Comparison of ENCODE assay signal across 8 mouse cellular contexts in the genomic region with DNA sequence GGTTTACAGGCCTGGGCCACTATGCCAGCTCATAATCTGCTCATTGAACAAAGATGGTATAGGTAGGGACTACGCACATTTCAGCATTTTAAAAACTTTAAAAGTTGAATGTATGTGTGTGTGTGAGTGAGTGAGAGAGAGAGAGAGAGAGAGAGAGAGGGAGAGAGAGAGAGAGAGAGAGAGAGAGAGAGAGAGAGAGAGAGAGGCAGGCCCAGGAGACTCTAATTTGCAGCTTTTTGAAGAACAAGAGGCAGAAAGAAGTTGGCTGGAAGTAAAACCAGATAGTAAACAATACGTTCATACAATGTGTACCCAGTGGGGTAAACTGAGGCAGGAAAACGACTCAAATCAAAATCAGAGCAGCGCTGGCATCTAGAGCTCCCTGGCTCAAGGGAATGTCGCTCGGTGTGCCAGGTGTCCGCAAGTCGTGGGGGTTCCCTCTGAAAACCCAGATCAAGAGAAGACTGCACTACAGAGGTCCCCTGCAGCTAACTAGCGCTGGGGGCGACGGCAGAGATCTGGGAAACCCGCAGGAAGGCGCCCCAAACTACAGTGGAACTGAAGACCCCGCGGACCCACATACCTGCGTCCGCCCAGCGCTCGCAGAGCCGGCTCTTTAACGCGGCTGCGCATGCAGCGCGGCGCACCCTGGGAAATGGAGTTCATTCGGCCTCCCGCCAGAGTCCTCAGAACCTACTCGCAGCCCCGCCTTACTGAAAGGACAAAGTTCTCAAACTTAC. TPM values are rescaled to one million over a fixed set of nuclear protein-coding genes. Genes with fewer than 3 reads are reported as not detected.
DNase-seq lines count a peak whose midpoint lies in the region; ATAC-seq and TF ChIP-seq lines count a peak whose summit lies in the region.

A gene (minus strand): TSS at position 650 of the 740 bp plus-strand sequence.

- H3K9me3 ChIP-seq in ES-E14 (ENCODE audit: control insufficient read depth, insufficient read depth, low read depth, low read length), result no peaks in the 10 kb centered on the region
- H3K9me3 ChIP-seq in forebrain, embryonic 14.5 days (replicated peaks; ENCODE audit: control insufficient read depth, low read length), result no peaks in the 10 kb centered on the region
- H3K9me3 ChIP-seq in neural tube, embryonic 15.5 days (replicated peaks), result no peaks in the 10 kb centered on the region

- 3% methylated on average over 30 of the region's 30 CpGs for WGBS in forebrain, embryonic 14.5 days
- 3% methylated on average over 30 of the region's 30 CpGs for WGBS in neural tube, embryonic 15.5 days

- DNase-seq in ES-E14 (ENCODE audit: low read depth, low spot score), result no peak
- DNase-seq in cerebellum, adult 11 months, result peak; percentile 78
- peak; percentile 88 for DNase-seq in forebrain, embryonic 14.5 days (ENCODE audit: low spot score)
- peak; percentile 85 to 89 for DNase-seq in heart, postnatal 14 days
- DNase-seq in layer of hippocampus, adult 11-12 months (ENCODE audit: low spot score), result peak; percentile 85
- peak; percentile 84 to 85 for DNase-seq in lung, adult 18-20 months
- peak; percentile 85 for DNase-seq in testis, postnatal 10 days (ENCODE audit: low spot score)

- peak; percentile 98 for ATAC-seq in forebrain, embryonic 14.5 days
- peak; percentile 96 for ATAC-seq in neural tube, embryonic 15.5 days (ENCODE audit: low FRiP score)

- H3K4me2 ChIP-seq in forebrain, embryonic 14.5 days (ENCODE audit: low read length), result peak within 1 kb of the TSS; percentile 68
- H3K4me2 ChIP-seq in neural tube, embryonic 15.5 days, result peak within 1 kb of the TSS; percentile 65

- peak within 1 kb of the TSS; percentile 84 for H3K9ac ChIP-seq in ES-E14 (ENCODE audit: insufficient read depth, low read depth, low read length, poor library complexity, severe bottlenecking)
- H3K9ac ChIP-seq in forebrain, embryonic 14.5 days (ENCODE audit: low read length), result peak within 1 kb of the TSS; percentile 73
- H3K9ac ChIP-seq in neural tube, embryonic 15.5 days (replicated peaks), result peak within 1 kb of the TSS; percentile 65

- H3K4me3 ChIP-seq in ES-E14 (ENCODE audit: insufficient read depth in 1 of 2, low read depth in 1 of 2, low read length in 2 of 2, poor library complexity in 1 of 2, severe bottlenecking in 1 of 2), result peak within 1 kb of the TSS; percentile 74 to 94
- peak within 1 kb of the TSS; percentile 70 for H3K4me3 ChIP-seq in forebrain, embryonic 14.5 days (ENCODE audit: low read depth, low read length)
- peak within 1 kb of the TSS; percentile 73 for H3K4me3 ChIP-seq in neural tube, embryonic 15.5 days (replicated peaks)

- in situ Hi-C loops in ES-E14 (cut with MboI; ENCODE audit: low sequenced_read_pairs in 2 of 2, unreplicated experiment in 2 of 2), result no loop called here

- no peak within 1 kb of the TSS for H3K27ac ChIP-seq in ES-E14 (ENCODE audit: insufficient read depth, low read depth, low read length, poor library complexity, severe bottlenecking)
- no peak within 1 kb of the TSS for H3K27ac ChIP-seq in forebrain, embryonic 14.5 days (ENCODE audit: low read depth, low read length)
- H3K27ac ChIP-seq in neural tube, embryonic 15.5 days (replicated peaks), result no peak within 1 kb of the TSS

- H3K36me3 ChIP-seq in ES-E14 (ENCODE audit: control insufficient read depth, insufficient read depth, low read length, poor library complexity, severe bottlenecking), result no peaks in the 10 kb centered on the region
- H3K36me3 ChIP-seq in forebrain, embryonic 14.5 days (ENCODE audit: control insufficient read depth, insufficient read depth, low read length), result peaks cover 7% of the 10 kb centered on the region; the same call in 1 of the 2 replicates
- 0 out of 2 replicates have a peak, but pooled peaks cover 12% of the 10 kb centered on the region for H3K36me3 ChIP-seq in neural tube, embryonic 15.5 days

- no peaks in the 10 kb centered on the region for H3K27me3 ChIP-seq in forebrain, embryonic 14.5 days (replicated peaks; ENCODE audit: control insufficient read depth, insufficient read depth, low read length)
- no peaks in the 10 kb centered on the region for H3K27me3 ChIP-seq in neural tube, embryonic 15.5 days (replicated peaks)

- H3K4me1 ChIP-seq in ES-E14 (ENCODE audit: control insufficient read depth in 2 of 2, insufficient read depth in 2 of 2, low read length in 2 of 2, poor library complexity in 1 of 2), result no peaks in the 10 kb centered on the region
- H3K4me1 ChIP-seq in forebrain, embryonic 14.5 days (ENCODE audit: control insufficient read depth, insufficient read depth, low read length), result no peaks in the 10 kb centered on the region
- H3K4me1 ChIP-seq in neural tube, embryonic 15.5 days, result peaks cover 6% of the 10 kb centered on the region

- intact Hi-C loops in heart, postnatal 14 days (cut with DNase I), result loop anchor here (5.0 kb wide), 1 partner anchor 65 kb away; no protein-coding TSS in a partner anchor

TF ChIP-seq in ES-E14, 5 proteins besides CTCF, POLR2A, EP300 and RAD21:
- TF ChIP-seq ZNF384 (IDR thresholded peaks at IDR 0.05; ENCODE audit: low read depth, low read length) (no peak), HCFC1 (IDR thresholded peaks at IDR 0.05; ENCODE audit: borderline replicate concordance, insufficient read depth, low read length) (peak; percentile 98), CHD2 (IDR thresholded peaks at IDR 0.05; ENCODE audit: low read depth, low read length) (no peak), ZC3H11A (IDR thresholded peaks at IDR 0.05; ENCODE audit: borderline replicate concordance, low read depth, low read length) (no peak), MAFK (IDR thresholded peaks at IDR 0.05; ENCODE audit: insufficient read depth, low read depth, low read length) (no peak)

RNA-seq across cellular contexts. Expression of the gene that starts here (rescaled TPM):
- total RNA-seq in ES-E14 (2012; rRNA removed), result 17.8 and 23.3 TPM in 2 replicates
- polyA plus RNA-seq in forebrain, embryonic 14.5 days (2014; fragmentation: Nextera tagmentation; extraction: Ambion mirVana), result 5.5 and 5.7 TPM in 2 replicates
- total RNA-seq in heart, postnatal 14 days (2021), result 1 to 10 TPM; 6.2 to 6.3 TPM
- 7.3 and 7.5 TPM in 2 replicates for polyA plus RNA-seq in neural tube, embryonic 15.5 days (2015; fragmentation: Nextera tagmentation; extraction: Ambion mirVana)
